Mouse (Mus musculus): ENCODE data around the gene Dis3. TPM values are rescaled to one million over a fixed set of nuclear protein-coding genes. Genes with fewer than 3 reads are reported as not detected.
"Not testable (repeated sequence)": the region's sequence is repeated elsewhere in the genome, so short reads cannot be mapped to it uniquely, and the experiment has no call there.

Dis3 gene
- polyA plus RNA-seq, 1 experiment from 2014 or later, result 44.0 TPM

GRCm38 (mm10) chr14:99046031-99046781 is 53.4 kb downstream of the Dis3 start, which contains the start of the genes Mzt1 and Bora:
Gene Mzt1, minus strand, starts transcription at chr14:99046134.
Gene Bora, plus strand, starts transcription at chr14:99046222.
- H3K27ac ChIP-seq, result peak within 1 kb of the TSS; percentile 96
- H3K9me3 ChIP-seq, result no peaks in the 10 kb centered on the region
- no peaks in the 10 kb centered on the region for H3K27me3 ChIP-seq (ENCODE audit: poor library complexity, severe bottlenecking)
- peaks cover 33% of the 10 kb centered on the region for H3K4me1 ChIP-seq
- peak; percentile 95 for DNase-seq (ENCODE audit: extremely low spot score, low spot score)
- under 1% methylated on average over 81 of the region's 81 CpGs for WGBS
- H3K4me3 ChIP-seq, result peak within 1 kb of the TSS; percentile 93
- peaks cover 29% of the 10 kb centered on the region for H3K36me3 ChIP-seq (replicated peaks)

- under 1% methylated on average over 70 of the region's 70 CpGs for WGBS
- H3K27ac ChIP-seq, result peak overlapping the region; percentile 96
- no peak for DNase-seq (ENCODE audit: extremely low spot score, low spot score)
These were observed 54.1 kb downstream of the Dis3 start for GRCm38 (mm10) chr14:99045378-99046030.

GRCm38 (mm10) chr14:99044718-99045117 is 54.9 kb downstream of the Dis3 start:
- H3K27ac ChIP-seq, result peak overlapping the region; percentile 96
- H3K4me1 ChIP-seq, result peaks cover 35% of the 10 kb centered on the region
- peaks cover 23% of the 10 kb centered on the region for H3K36me3 ChIP-seq (replicated peaks)
- peak overlapping the region; percentile 93 for H3K4me3 ChIP-seq
- H3K27me3 ChIP-seq (ENCODE audit: poor library complexity, severe bottlenecking), result no peaks in the 10 kb centered on the region
- 7% methylated on average over 5 of the region's 5 CpGs for WGBS
- H3K9me3 ChIP-seq, result no peaks in the 10 kb centered on the region
- DNase-seq (ENCODE audit: extremely low spot score, low spot score), result no peak

More at GRCm38 (mm10) chr14:99045378-99046030, 54.1 kb downstream of the Dis3 start:
- Histone ChIP-seq H3K27me3 (ENCODE audit: poor library complexity, severe bottlenecking) (no peaks in the 10 kb centered on the region), H3K4me3 (peak overlapping the region; percentile 93), H3K4me1 (peaks cover 35% of the 10 kb centered on the region), H3K9me3 (no peaks in the 10 kb centered on the region), H3K36me3 (replicated peaks) (peaks cover 22% of the 10 kb centered on the region)

- H3K27ac ChIP-seq, result peak overlapping the region; percentile 96
- H3K9me3 ChIP-seq, result no peaks in the 10 kb centered on the region
- H3K36me3 ChIP-seq (replicated peaks), result peaks cover 25% of the 10 kb centered on the region
- no peaks in the 10 kb centered on the region for H3K27me3 ChIP-seq (ENCODE audit: poor library complexity, severe bottlenecking)
- DNase-seq (ENCODE audit: extremely low spot score, low spot score), result no peak
- WGBS, result 42% methylated on average over 10 of the region's 10 CpGs
- H3K4me1 ChIP-seq, result peaks cover 35% of the 10 kb centered on the region
- peak overlapping the region; percentile 93 for H3K4me3 ChIP-seq
These were observed 55.5 kb downstream of the Dis3 start for GRCm38 (mm10) chr14:99044096-99044495.

- no peaks in the 10 kb centered on the region for H3K27me3 ChIP-seq (ENCODE audit: poor library complexity, severe bottlenecking)
- H3K4me3 ChIP-seq, result peak overlapping the region; percentile 93; the same call in 1 of the 2 replicates
- 41% methylated on average over 1 of the region's 1 CpGs for WGBS
- H3K4me1 ChIP-seq, result peaks cover 35% of the 10 kb centered on the region
- no peaks in the 10 kb centered on the region for H3K9me3 ChIP-seq
- H3K27ac ChIP-seq, result peak overlapping the region; percentile 65
- no peak for DNase-seq (ENCODE audit: extremely low spot score, low spot score)
- H3K36me3 ChIP-seq (replicated peaks), result peaks cover 25% of the 10 kb centered on the region
These were observed 56.1 kb downstream of the Dis3 start for GRCm38 (mm10) chr14:99043499-99043898.

- no peaks in the 10 kb centered on the region for H3K9me3 ChIP-seq
- whole genome bisulfite sequencing, result 80% methylated on average over 4 of the region's 4 CpGs
- no peak for DNase-seq (ENCODE audit: extremely low spot score, low spot score)
- H3K36me3 ChIP-seq (replicated peaks), result peaks cover 33% of the 10 kb centered on the region
- peaks cover 22% of the 10 kb centered on the region for H3K4me1 ChIP-seq
- H3K4me3 ChIP-seq, result no peak overlapping the region
- no peaks in the 10 kb centered on the region for H3K27me3 ChIP-seq (ENCODE audit: poor library complexity, severe bottlenecking)
- no peak overlapping the region for H3K27ac ChIP-seq
These were observed 58.2 kb downstream of the Dis3 start for GRCm38 (mm10) chr14:99041416-99041815.

- not testable (repeated sequence) for DNase-seq (ENCODE audit: extremely low spot score, low spot score)
- 67% methylated on average over 5 of the region's 5 CpGs for WGBS
These were observed 60.3 kb downstream of the Dis3 start for GRCm38 (mm10) chr14:99039308-99039707.

GRCm38 (mm10) chr14:99037703-99038102 is 61.9 kb downstream of the Dis3 start:
- WGBS, result 86% methylated on average over 2 of the region's 2 CpGs

More at GRCm38 (mm10) chr14:99039308-99039707, 60.3 kb downstream of the Dis3 start:
- H3K4me3 ChIP-seq; H3K9me3 ChIP-seq; H3K27ac ChIP-seq; H3K27me3 ChIP-seq (ENCODE audit: poor library complexity, severe bottlenecking): not testable (repeated sequence)
- Histone ChIP-seq H3K4me1 (peaks cover 17% of the 10 kb centered on the region), H3K36me3 (replicated peaks) (peaks cover 50% of the 10 kb centered on the region)

GRCm38 (mm10) chr14:99036039-99036438 is 63.5 kb downstream of the Dis3 start:
- H3K27me3 ChIP-seq (ENCODE audit: poor library complexity, severe bottlenecking), result no peaks in the 10 kb centered on the region
- peaks cover 69% of the 10 kb centered on the region for H3K36me3 ChIP-seq (replicated peaks)
- H3K9me3 ChIP-seq, result no peaks in the 10 kb centered on the region
- no peak overlapping the region for H3K4me3 ChIP-seq
- no peak for DNase-seq (ENCODE audit: extremely low spot score, low spot score)
- H3K27ac ChIP-seq, result no peak overlapping the region
- H3K4me1 ChIP-seq, result peaks cover under 1% of the 10 kb centered on the region; the same call in 1 of the 2 replicates
- 94% methylated on average over 4 of the region's 4 CpGs for WGBS

More at GRCm38 (mm10) chr14:99037703-99038102, 61.9 kb downstream of the Dis3 start:
- H3K27ac ChIP-seq, result no peak overlapping the region
- H3K4me3 ChIP-seq, result no peak overlapping the region
- H3K36me3 ChIP-seq (replicated peaks), result peaks cover 62% of the 10 kb centered on the region
- H3K9me3 ChIP-seq, result no peaks in the 10 kb centered on the region
- H3K4me1 ChIP-seq, result peaks cover 6% of the 10 kb centered on the region; the same call in 1 of the 2 replicates
- no peaks in the 10 kb centered on the region for H3K27me3 ChIP-seq (ENCODE audit: poor library complexity, severe bottlenecking)
- DNase-seq (ENCODE audit: extremely low spot score, low spot score), result no peak

GRCm38 (mm10) chr14:99034851-99035250 is 64.7 kb downstream of the Dis3 start:
- H3K4me3 ChIP-seq; H3K9me3 ChIP-seq; H3K27ac ChIP-seq; H3K4me1 ChIP-seq; H3K27me3 ChIP-seq (ENCODE audit: poor library complexity, severe bottlenecking); DNase-seq (ENCODE audit: extremely low spot score, low spot score): not testable (repeated sequence)
- peaks cover 64% of the 10 kb centered on the region for H3K36me3 ChIP-seq (replicated peaks)
- 95% methylated on average over 8 of the region's 8 CpGs for WGBS

GRCm38 (mm10) chr14:99032596-99032995 is 67.0 kb downstream of the Dis3 start:
- 85% methylated on average over 5 of the region's 5 CpGs for WGBS
- H3K9me3 ChIP-seq, result no peaks in the 10 kb centered on the region
- H3K4me3 ChIP-seq, result no peak overlapping the region
- DNase-seq (ENCODE audit: extremely low spot score, low spot score), result no peak
- peaks cover 42% of the 10 kb centered on the region for H3K36me3 ChIP-seq (replicated peaks)
- no peaks in the 10 kb centered on the region for H3K27me3 ChIP-seq (ENCODE audit: poor library complexity, severe bottlenecking)
- no peak overlapping the region for H3K27ac ChIP-seq
- H3K4me1 ChIP-seq, result no peaks in the 10 kb centered on the region

- no peaks in the 10 kb centered on the region for H3K27me3 ChIP-seq (ENCODE audit: poor library complexity, severe bottlenecking)
- peaks cover 36% of the 10 kb centered on the region for H3K36me3 ChIP-seq (replicated peaks)
- no peak for DNase-seq (ENCODE audit: extremely low spot score, low spot score)
- H3K4me1 ChIP-seq, result no peaks in the 10 kb centered on the region
- no peak overlapping the region for H3K27ac ChIP-seq
- WGBS, result 84% methylated on average over 5 of the region's 5 CpGs
- no peak overlapping the region for H3K4me3 ChIP-seq
- H3K9me3 ChIP-seq, result no peaks in the 10 kb centered on the region; the same call in 1 of the 2 replicates
These were observed 68.2 kb downstream of the Dis3 start for GRCm38 (mm10) chr14:99031337-99031873.
